Mouse (Mus musculus): Measurements from ENCODE around the gene Evc.

DNA sequence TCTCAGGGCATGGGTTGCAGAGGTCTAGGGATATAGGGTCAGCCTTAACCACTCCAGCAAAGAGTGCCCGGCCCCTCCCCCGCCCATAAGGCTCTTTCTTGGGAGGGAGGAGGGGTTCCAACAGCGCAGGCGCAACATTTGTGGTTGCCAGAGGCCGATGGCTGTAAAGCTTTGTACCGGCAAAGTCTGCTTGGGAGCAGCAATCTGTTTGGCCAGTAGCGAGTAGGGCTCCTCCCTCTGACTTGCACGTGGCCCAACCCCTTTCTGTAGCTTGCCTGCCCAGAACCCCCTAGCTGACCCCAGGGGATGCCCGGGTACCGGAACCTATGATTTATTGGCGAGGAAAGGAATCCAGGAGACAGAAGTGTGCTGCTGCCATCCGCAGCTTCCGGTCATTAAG lies 92.5 kb downstream of the Evc start:
- TF ChIP-seq CTCF (IDR thresholded peaks at IDR 0.05), result no peak
- TF ChIP-seq EP300 (IDR thresholded peaks at IDR 0.05), result no peak
